Mouse (Mus musculus): ENCODE measurements around the gene Gm9887. TPM values are rescaled to one million over a fixed set of nuclear protein-coding genes. Genes with fewer than 3 reads are reported as not detected.
A peak's percentile ranks its signal among the peaks of the same experiment; 100 is the strongest.

Gm9887 gene
- 1 to 10 TPM in 1 of 2 experiments, not detected in 1; 1.1 TPM for total RNA-seq (2021)
- long read RNA-seq, experiment 1, partial matches to known transcripts = 0 of 1 reads
- long read RNA-seq, experiment 1, other reads (novel, unspliced or antisense) = 0 of 1 reads
- long read RNA-seq, experiment 2, partial matches to known transcripts = 0 of 1 reads
- long read RNA-seq, experiment 2, other reads (novel, unspliced or antisense) = 0 of 1 reads

GRCm38 (mm10) chr12:69371854-69372671 is at the start of gene Gm9887, which contains the start of gene Arf6:
Gene Gm9887 (minus strand): TSS chr12:69372458.
Gene Arf6 (plus strand): TSS chr12:69372150.
- DNase-seq = peak; percentile 99 to 100

GRCm38 (mm10) chr12:69420716-69421115 is 48.5 kb upstream of the Gm9887 start:
- DNase-seq = no peak

GRCm38 (mm10) chr12:69419606-69420005 is 47.3 kb upstream of the Gm9887 start:
- DNase-seq = peak; percentile 12 to 14

GRCm38 (mm10) chr12:69419017-69419605 is 46.9 kb upstream of the Gm9887 start:
- peak; percentile 19 to 24 for DNase-seq

DNA sequence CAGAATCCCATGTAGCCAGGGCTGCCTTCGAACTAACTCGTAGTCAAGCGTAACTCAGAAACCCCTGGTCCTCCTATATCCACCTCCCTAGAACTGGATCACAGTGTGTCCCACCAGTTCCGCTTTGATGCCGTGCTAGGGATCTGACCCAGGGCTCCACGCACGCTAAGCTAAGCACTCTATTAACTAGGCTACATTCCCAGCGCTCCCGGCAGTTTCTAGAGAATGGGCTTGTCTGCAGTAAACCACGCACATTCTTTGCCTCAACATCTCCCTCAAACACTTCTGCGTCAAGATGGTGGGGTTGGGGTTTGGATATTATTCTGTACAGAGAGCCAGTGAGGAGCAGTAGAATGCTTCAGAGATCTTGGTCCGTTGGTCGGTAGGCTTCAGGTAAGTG is 46.3 kb upstream of the Gm9887 start:
- no peak for DNase-seq

- DNase-seq = peak in 1 of 2 experiments; percentile 41
Measured at GRCm38 (mm10) chr12:69417701-69418291, 45.5 kb upstream of the Gm9887 start.

DNA sequence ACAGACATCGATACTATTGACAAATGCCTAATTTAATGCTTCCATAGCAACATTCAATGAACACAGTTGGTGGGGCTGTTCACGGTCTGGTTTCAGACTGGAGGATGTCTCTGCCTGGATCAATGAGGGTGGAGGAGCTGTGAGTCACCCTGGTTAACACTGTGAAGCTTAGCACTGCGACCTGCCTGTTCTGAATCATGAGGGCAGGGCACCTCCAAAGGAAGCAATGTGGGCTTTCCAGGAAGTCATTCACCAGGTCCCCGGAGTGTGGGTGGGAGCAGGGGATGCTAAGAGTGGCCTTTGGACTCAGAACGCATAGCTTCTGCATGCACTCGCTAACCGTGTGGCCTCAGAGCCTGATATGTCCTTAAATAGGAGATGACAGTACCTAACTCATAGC is 44.5 kb upstream of the Gm9887 start:
- no peak for DNase-seq

DNA sequence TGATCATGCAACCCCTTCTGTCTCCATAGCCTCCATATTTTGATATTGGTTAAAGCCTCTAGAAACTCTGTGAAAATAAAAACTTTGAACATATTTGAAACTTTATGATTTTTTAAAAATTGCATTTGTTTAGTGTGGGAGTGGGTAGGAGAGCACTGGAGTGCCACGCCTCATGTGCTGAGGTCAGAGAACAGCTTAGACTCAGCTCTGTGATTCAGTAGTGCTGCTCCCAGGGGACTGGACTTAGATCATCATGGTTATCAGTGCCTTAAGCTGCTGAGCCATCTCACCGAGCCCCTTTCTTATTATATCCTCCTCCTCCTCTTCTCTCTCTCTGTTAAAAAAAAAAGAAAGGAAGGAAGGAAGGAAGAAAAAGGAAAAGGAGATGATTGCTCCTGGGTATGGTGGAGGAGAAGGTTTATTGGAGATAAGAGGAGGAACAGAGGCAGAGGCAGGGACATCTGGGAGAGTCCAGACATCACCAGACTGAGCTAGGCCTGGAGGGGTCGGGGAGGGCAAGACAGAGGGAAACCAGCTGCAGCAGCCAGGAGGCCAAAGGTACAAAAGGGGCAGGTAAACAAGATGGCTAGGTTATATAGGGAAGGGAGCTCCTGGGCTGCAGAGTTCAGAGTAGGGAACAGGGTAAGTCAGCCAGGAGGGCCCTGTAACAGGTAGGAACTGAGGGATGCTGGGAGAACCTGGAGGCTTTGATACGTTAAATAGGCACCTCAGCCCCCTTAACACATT is 42.7 kb upstream of the Gm9887 start:
- DNase-seq = peak in 1 of 2 experiments; percentile 41

DNA sequence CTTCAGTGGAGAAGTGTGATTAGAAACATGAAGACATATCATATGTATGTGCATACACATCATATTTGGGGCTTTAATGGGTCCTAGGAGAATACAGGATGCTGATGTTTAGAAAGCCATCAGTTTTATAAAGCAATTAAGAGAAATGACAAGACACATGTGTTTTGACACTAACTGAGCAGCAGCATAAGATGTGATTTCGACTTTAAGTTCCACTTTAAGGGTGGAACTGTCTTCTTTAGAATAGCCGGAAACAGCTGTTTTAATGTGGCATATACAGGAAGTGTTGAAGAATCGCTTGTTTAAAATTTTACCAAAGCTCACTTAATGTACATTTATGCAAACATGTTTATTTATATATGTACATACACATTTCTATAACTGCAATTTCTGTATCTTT is 41.0 kb upstream of the Gm9887 start:
- no peak for DNase-seq

DNA sequence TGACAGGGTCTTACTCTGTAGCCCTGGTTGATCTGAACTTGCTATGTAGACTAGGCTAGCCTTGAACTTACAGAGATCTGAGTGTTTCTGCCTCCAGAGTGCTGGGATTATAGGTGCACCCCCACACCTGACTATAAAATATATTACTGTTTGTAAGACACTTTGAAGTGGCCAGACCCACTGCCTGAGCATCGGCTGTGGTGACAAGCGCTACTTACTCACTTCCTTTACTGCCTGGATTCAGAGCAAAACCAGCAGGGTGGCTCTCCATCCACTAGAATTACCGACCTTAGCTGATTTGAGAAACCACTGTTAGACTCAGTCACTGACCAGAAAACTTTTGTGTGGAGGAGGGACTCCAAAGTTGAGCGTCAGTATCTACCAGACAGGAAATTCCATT is 39.7 kb upstream of the Gm9887 start:
- DNase-seq = no peak

DNA sequence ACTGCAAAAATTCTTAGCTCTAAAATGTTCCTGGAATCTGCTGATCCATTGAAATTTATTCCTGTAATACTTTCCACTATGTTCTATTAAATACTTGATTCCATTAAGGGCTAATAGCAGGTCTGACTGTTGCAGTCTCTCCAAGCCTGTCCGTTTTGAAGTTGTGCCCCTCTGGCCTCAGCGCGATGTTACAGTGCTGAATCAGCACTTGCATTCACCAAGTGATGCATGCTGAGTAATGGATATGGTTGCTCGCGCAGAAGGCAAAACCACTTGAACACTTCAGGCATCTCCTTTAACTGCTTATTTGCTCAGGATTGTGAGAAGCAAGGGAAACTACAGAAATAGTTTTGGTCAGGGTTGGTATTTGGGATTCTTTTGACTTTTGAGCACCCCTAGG is 38.5 kb upstream of the Gm9887 start:
- no peak for DNase-seq

- DNase-seq = no peak
Measured at GRCm38 (mm10) chr12:69402594-69403167, 30.4 kb upstream of the Gm9887 start.

- DNase-seq = no peak
Measured at GRCm38 (mm10) chr12:69402100-69402499, 29.8 kb upstream of the Gm9887 start.

GRCm38 (mm10) chr12:69400871-69401286 is 28.6 kb upstream of the Gm9887 start:
- no peak for DNase-seq

DNA sequence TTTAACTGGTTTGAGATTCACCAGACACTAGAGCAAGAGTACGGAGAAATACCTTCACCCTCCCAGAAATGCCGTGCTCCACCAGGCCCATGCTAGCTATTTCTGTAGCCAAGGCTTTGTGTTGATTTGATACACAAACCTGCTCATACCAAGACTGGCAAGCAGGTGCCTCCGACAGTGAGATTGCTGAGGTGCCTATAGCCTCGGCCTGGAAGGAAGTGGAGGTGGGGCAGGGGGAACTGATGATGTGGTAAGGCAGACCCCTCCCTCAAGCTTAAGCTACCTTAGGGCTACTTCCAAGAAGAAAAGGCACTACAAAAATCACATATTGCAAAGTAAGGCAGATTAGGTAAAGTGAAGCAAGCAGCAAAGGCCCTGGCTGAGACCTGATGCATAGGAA is 28.1 kb upstream of the Gm9887 start:
- DNase-seq = no peak

GRCm38 (mm10) chr12:69394456-69394855 is 22.2 kb upstream of the Gm9887 start:
- no peak for DNase-seq

GRCm38 (mm10) chr12:69393076-69393475 is 20.8 kb upstream of the Gm9887 start:
- DNase-seq = no peak

- peak; percentile 32 to 50 for DNase-seq
Measured at GRCm38 (mm10) chr12:69390000-69390698, 17.9 kb upstream of the Gm9887 start.

GRCm38 (mm10) chr12:69389273-69389938 is 17.1 kb upstream of the Gm9887 start:
- DNase-seq = no peak

DNA sequence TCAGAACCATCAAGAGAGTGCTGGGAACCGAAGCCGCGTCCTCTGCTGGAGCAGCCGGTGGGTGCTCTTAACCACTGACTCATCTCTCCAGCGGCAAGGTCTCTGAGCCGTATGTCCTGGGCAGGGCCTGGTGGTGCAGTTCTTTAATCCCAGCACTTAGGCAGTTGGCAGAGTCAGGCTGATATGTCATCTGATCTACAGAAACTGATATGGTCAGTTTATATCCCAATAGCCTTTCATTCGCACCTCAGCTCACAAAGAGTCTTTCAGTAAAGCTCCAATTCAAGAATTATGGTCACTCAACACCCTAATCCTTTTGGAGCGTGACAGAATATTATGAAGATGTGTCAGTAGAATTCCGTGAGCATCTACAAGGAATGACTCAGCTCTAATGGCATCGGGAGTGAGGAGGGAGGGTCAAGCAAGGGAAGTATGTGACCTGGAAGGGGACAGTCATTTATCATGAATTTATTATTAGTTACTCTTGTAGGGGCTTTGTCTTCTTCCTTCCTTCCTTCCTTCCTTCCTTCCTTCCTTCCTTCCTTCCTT is 16.1 kb upstream of the Gm9887 start:
- DNase-seq = no peak
